Mouse (Mus musculus) MEL (cell line): ENCODE data around the gene Fam124b. TPM values are rescaled to one million over a fixed set of nuclear protein-coding genes. Genes with fewer than 3 reads are reported as not detected.

Experiments
- DNase-seq: peaks from one replicate; pipeline ENCODE4 v3.0.0; 2011; ENCODE audit warnings: low read depth, low spot score
- H3K27ac ChIP-seq: 2 replicates; pipeline ENCODE4 v1.5.1; 2012; ENCODE audit warnings: low read depth, mild to moderate bottlenecking, control low read depth, low read length, moderate library complexity; ENCODE audit not compliant: control insufficient read depth
- H3K27me3 ChIP-seq, 2 experiments: fragments of 150-350 bp in 1 of 2; sonication (generic) in 1 of 2; 2 replicates each; pipeline ENCODE4 v1.6.1; 2012; ENCODE audit warnings: low read length in 2 of 2, mild to moderate bottlenecking in 2 of 2, improper control_type of control experiment in 1 of 2, moderate library complexity in 1 of 2; ENCODE audit not compliant: insufficient read depth in 2 of 2, control insufficient read depth in 1 of 2
- H3K36me3 ChIP-seq, 2 experiments: 2 replicates each; pipeline ENCODE4 v1.6.1; 2012 to 2014; ENCODE audit warnings: low read length in 2 of 2, improper control_type of control experiment in 1 of 2, inconsistent platforms in 1 of 2, mild to moderate bottlenecking in 1 of 2; ENCODE audit not compliant: insufficient read depth in 2 of 2, control insufficient read depth in 1 of 2
- H3K4me1 ChIP-seq, 2 experiments: fragments of 150-350 bp in 1 of 2; sonication (generic) in 1 of 2; 2 replicates each; pipeline ENCODE4 v1.6.1; 2012; ENCODE audit warnings: low read length in 2 of 2, improper control_type of control experiment in 1 of 2, mild to moderate bottlenecking in 1 of 2; ENCODE audit not compliant: insufficient read depth in 2 of 2, control insufficient read depth in 1 of 2
- H3K4me3 ChIP-seq, 2 experiments: fragments of 150-350 bp in 1 of 2; sonication (generic) in 1 of 2; 2 replicates each; pipeline ENCODE4 v1.5.1; 2012; ENCODE audit warnings: low read depth in 2 of 2, low read length in 2 of 2, mild to moderate bottlenecking in 2 of 2, moderate library complexity in 2 of 2, control low read depth in 1 of 2, improper control_type of control experiment in 1 of 2; ENCODE audit not compliant: control insufficient read depth in 1 of 2, insufficient read depth in 1 of 2
- H3K79me2 ChIP-seq: 2 replicates; pipeline ENCODE4 v1.6.1; 2012; ENCODE audit warnings: mild to moderate bottlenecking, low read length, moderate library complexity; ENCODE audit not compliant: control insufficient read depth, poor library complexity, insufficient read depth
- H3K9ac ChIP-seq: 2 replicates; pipeline ENCODE4 v1.6.1; 2012; ENCODE audit warnings: low read depth, mild to moderate bottlenecking, control low read depth, low read length, moderate library complexity; ENCODE audit not compliant: control insufficient read depth, poor library complexity, severe bottlenecking
- H3K9me3 ChIP-seq: fragments of 150-350 bp; sonication (generic); replicated peaks from 2 replicates; pipeline ENCODE4 v1.6.1; 2012; ENCODE audit warnings: mild to moderate bottlenecking, low read length, improper control_type of control experiment, moderate library complexity; ENCODE audit not compliant: insufficient read depth
- CHD1 ChIP-seq: IDR thresholded peaks from 2 replicates; pipeline ENCODE4 v1.6.1; 2012; ENCODE audit warnings: low read depth, mild to moderate bottlenecking, inconsistent platforms, low read length, improper control_type of control experiment
- CHD2 ChIP-seq: IDR thresholded peaks from 2 replicates; pipeline ENCODE4 v1.6.1; 2011; ENCODE audit warnings: low read length, improper control_type of control experiment
- CTCF ChIP-seq, 3 experiments: IDR thresholded peaks in 2 of 3; conservative IDR thresholded peaks in 1 of 3; 2 replicates each; pipeline ENCODE4 v1.5.1; 2011 to 2012; ENCODE audit warnings: low read length in 3 of 3, low read depth in 2 of 3, mild to moderate bottlenecking in 2 of 3, improper control_type of control experiment in 1 of 3, inconsistent platforms in 1 of 3, mixed read lengths in 1 of 3, moderate library complexity in 1 of 3; ENCODE audit not compliant: control insufficient read depth in 1 of 3, insufficient read depth in 1 of 3, poor library complexity in 1 of 3, severe bottlenecking in 1 of 3
- E2F4 ChIP-seq: IDR thresholded peaks from 2 replicates; pipeline ENCODE4 v1.6.1; 2011; ENCODE audit warnings: low read depth, low read length, improper control_type of control experiment, borderline replicate concordance
- ELF1 ChIP-seq: IDR thresholded peaks from 2 replicates; pipeline ENCODE4 v1.6.1; 2014; ENCODE audit warnings: low read depth, mild to moderate bottlenecking, inconsistent platforms, low read length, improper control_type of control experiment, moderate library complexity
- ETS1 ChIP-seq: IDR thresholded peaks from 2 replicates; pipeline ENCODE4 v1.6.1; 2012; ENCODE audit warnings: low read depth, mild to moderate bottlenecking, inconsistent platforms, low read length, improper control_type of control experiment, moderate library complexity
- GATA1 ChIP-seq: IDR thresholded peaks from 2 replicates; pipeline ENCODE4 v1.6.1; 2011; ENCODE audit warnings: low read depth, low read length, improper control_type of control experiment
- HCFC1 ChIP-seq: IDR thresholded peaks from 2 replicates; pipeline ENCODE4 v1.6.1; 2012; ENCODE audit warnings: low read depth, mild to moderate bottlenecking, inconsistent platforms, low read length, improper control_type of control experiment, moderate library complexity
- KAT2A ChIP-seq: conservative IDR thresholded peaks from 2 replicates; pipeline ENCODE4 v1.6.1; 2012; ENCODE audit warnings: low read depth, low read length, improper control_type of control experiment, inconsistent platforms
- MAZ ChIP-seq: IDR thresholded peaks from 2 replicates; pipeline ENCODE4 v1.6.1; 2012; ENCODE audit warnings: low read depth, mild to moderate bottlenecking, inconsistent platforms, low read length, improper control_type of control experiment
- MEF2A ChIP-seq: IDR thresholded peaks from 2 replicates; pipeline ENCODE4 v1.6.1; 2014; ENCODE audit warnings: low read depth, mild to moderate bottlenecking, inconsistent platforms, low read length, improper control_type of control experiment; ENCODE audit not compliant: poor library complexity, insufficient replicate concordance, severe bottlenecking; ENCODE audit errors: extremely low read depth
- MYB ChIP-seq: IDR thresholded peaks from 2 replicates; pipeline ENCODE4 v1.6.1; 2011; ENCODE audit warnings: mild to moderate bottlenecking, low read depth, low read length, improper control_type of control experiment
- POLR2AphosphoS2 ChIP-seq: IDR thresholded peaks from 2 replicates; pipeline ENCODE4 v1.6.1; 2011; ENCODE audit warnings: low read length, improper control_type of control experiment
- SIN3A ChIP-seq: IDR thresholded peaks from 2 replicates; pipeline ENCODE4 v1.6.1; 2012; ENCODE audit warnings: low read length, improper control_type of control experiment, inconsistent platforms
- TCF12 ChIP-seq: IDR thresholded peaks from 2 replicates; pipeline ENCODE4 v1.6.1; 2014; ENCODE audit warnings: low read depth, mild to moderate bottlenecking, inconsistent platforms, low read length, improper control_type of control experiment, moderate library complexity
- ZC3H11A ChIP-seq: IDR thresholded peaks from 2 replicates; pipeline ENCODE4 v1.6.1; 2012; ENCODE audit warnings: low read depth, mild to moderate bottlenecking, inconsistent platforms, low read length, improper control_type of control experiment
- ZMIZ1 ChIP-seq: IDR thresholded peaks from 2 replicates; pipeline ENCODE4 v1.6.1; 2012; ENCODE audit warnings: low read depth, mild to moderate bottlenecking, inconsistent platforms, low read length, improper control_type of control experiment, moderate library complexity
- polyA plus RNA-seq, 2 experiments: library from polyadenylated mRNA; stranded (reverse) in 1 of 2; unstranded in 1 of 2; fragments of >175 nt in 1 of 2; fragments of >200 nt in 1 of 2; gene quantifications; 2 replicates each; pipeline versions ENCODE4 v1.2.1 to v1.2.4; 2012; ENCODE audit warnings: low replicate concordance in 2 of 2, low read depth in 1 of 2; ENCODE audit not compliant: insufficient read length in 2 of 2, insufficient read depth in 1 of 2, missing spikeins in 1 of 2
- total RNA-seq: library from RNA; depleted of rRNA; stranded (reverse); fragments of 300-350 nt; gene quantifications from 2 replicates; pipeline ENCODE4 v1.2.3, GENCODE M21; 2012; rRNA removed

The Fam124b gene
- total RNA-seq (not detected in 2 replicates), polyA plus RNA-seq (not detected)

DNA sequence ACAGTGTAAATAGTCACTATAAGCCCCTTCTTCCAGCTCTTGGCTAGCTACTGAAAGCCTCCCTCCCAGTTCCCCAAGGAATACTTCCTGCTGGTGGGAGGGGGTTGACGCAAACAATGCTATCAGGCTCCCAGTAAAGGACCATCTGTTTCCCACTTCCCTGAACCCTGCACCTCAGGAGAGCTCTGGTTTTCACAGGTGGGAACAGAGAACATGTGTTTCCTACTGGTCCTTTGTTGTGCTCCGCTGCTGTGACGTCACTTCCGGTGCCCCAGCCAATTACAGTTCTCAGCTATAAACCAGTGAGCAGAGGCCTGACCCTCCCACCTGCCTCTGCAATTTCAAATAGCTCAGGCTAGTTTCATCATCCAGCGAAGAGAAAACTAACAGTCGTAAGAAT, at the start of gene Fam124b:
Gene Fam124b (minus strand): TSS at position 206 of the 400 bp plus-strand sequence.
- DNase-seq, result peak; percentile 24
- no peak within 1 kb of the TSS for H3K4me3 ChIP-seq

DNA sequence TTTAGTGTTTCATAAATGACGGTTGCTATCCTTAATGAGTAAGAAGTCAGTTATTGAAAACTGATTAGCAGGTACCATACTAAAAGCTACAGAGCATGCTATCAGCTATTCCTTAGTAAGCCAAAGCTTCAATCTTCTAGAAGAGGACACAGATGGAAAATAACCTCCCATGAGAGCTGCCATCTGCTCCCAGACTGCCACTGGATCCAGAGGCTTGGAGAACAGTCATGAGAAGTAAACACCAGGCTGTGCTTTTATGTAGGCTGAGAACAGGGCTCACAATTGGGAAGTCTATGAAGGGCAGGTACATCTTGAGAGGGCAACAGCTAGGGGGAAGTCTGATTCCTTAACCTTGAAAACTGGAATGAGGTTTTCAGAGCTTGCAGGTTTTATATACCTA, 42.2 kb upstream of the Fam124b start:
- H3K9ac ChIP-seq, result no peak overlapping the region
- H3K79me2 ChIP-seq, result no peaks in the 10 kb centered on the region
- H3K27me3 ChIP-seq, result no peaks in the 10 kb centered on the region
- peaks cover 0 to 2% of the 10 kb centered on the region in 2 experiments; a peak in 2 of 4 replicates for H3K36me3 ChIP-seq
- no peak for DNase-seq
- H3K27ac ChIP-seq, result no peak overlapping the region
- no peaks in the 10 kb centered on the region for H3K4me1 ChIP-seq
- TF ChIP-seq GATA1 (no peak), MEF2A (no peak), MYB (no peak), MAZ (no peak), E2F4 (no peak), ETS1 (no peak), HCFC1 (no peak), KAT2A (no peak), ELF1 (no peak), CTCF (IDR thresholded peaks at IDR 0.05 in 2 of 3, conservative IDR thresholded peaks at IDR 0.05 in 1 of 3; ENCODE audit: control insufficient read depth in 1 of 3, insufficient read depth in 1 of 3, low read depth in 2 of 3, low read length in 3 of 3, poor library complexity in 1 of 3, severe bottlenecking in 1 of 3) (no peak), SIN3A (no peak), ZC3H11A (no peak), TCF12 (no peak), CHD1 (no peak), POLR2AphosphoS2 (no peak)
- no peaks in the 10 kb centered on the region for H3K9me3 ChIP-seq
- no peak overlapping the region for H3K4me3 ChIP-seq

More for the DNA sequence above, at the start of gene Fam124b:
- Histone ChIP-seq H3K27ac (no peak within 1 kb of the TSS), H3K9me3 (no peaks in the 10 kb centered on the region), H3K36me3 (no peaks in the 10 kb centered on the region), H3K79me2 (no peaks in the 10 kb centered on the region), H3K9ac (no peak within 1 kb of the TSS), H3K4me1 (no peaks in the 10 kb centered on the region), H3K27me3 (no peaks in the 10 kb centered on the region)
- TF ChIP-seq CHD2, result no peak
- TF ChIP-seq ZMIZ1, result no peak
- no peak for TF ChIP-seq MEF2A
